9 mouse cellular contexts compared by ENCODE assay signal in genomic region chr2:68366091-68366896, GRCm38 (mm10).
DNase-seq lines count a peak whose midpoint lies in the region; ATAC-seq lines count a peak whose summit lies in the region.
"Had no signal": no experiment of that assay in that cellular context is flagged by ENCODE, and none has a peak within 500 bp of the region (broad histone marks: within the 10 kb centered on the region; RNA-seq: fewer than 3 reads in every experiment).

No protein-coding gene starts in this region.

- H3K4me3 ChIP-seq in liver, embryonic 11.5 days (ENCODE audit: low read depth, low read length), result no peak overlapping the region
- H3K4me3 ChIP-seq in forebrain, embryonic 14.5 days (ENCODE audit: low read depth, low read length), result peak overlapping the region; percentile 13
- H3K4me3 ChIP-seq in liver, embryonic 13.5 days (replicated peaks), result no peak overlapping the region

- DNase-seq in liver, embryonic 11.5 days (ENCODE audit: low spot score), result no peak
- DNase-seq in liver, result no peak
- DNase-seq in forebrain, embryonic 14.5 days (ENCODE audit: low spot score), result peak; percentile 49
- no peak for DNase-seq in liver, embryonic 13.5 days
- peak; percentile 27 for DNase-seq in testis, postnatal 14 days (ENCODE audit: low spot score)
- DNase-seq in left cerebral cortex, postnatal 10 days (ENCODE audit: extremely low spot score in 1 of 2, low spot score in 2 of 2), result no peak
- DNase-seq in ovary, adult 18-20 months (ENCODE audit: low spot score), result no peak
- DNase-seq in cerebellum, adult 9-10 months, result no peak

- WGBS in liver, embryonic 11.5 days, result 19% methylated on average over 18 of the region's 18 CpGs
- under 1% methylated on average over 18 of the region's 18 CpGs for WGBS in forebrain, embryonic 14.5 days
- 17% methylated on average over 18 of the region's 18 CpGs for WGBS in liver, embryonic 13.5 days (ENCODE audit: insufficient replicate concordance)

- no peak overlapping the region for H3K27ac ChIP-seq in liver, embryonic 11.5 days (ENCODE audit: low read depth, low read length)
- peak overlapping the region; percentile 55; the same call in 1 of the 2 replicates for H3K27ac ChIP-seq in forebrain, embryonic 14.5 days (ENCODE audit: low read depth, low read length)
- H3K27ac ChIP-seq in liver, embryonic 13.5 days, result no peak overlapping the region
- H3K27ac ChIP-seq: macrophage had no signal

- H3K4me1 ChIP-seq in liver, embryonic 11.5 days (replicated peaks; ENCODE audit: control insufficient read depth, insufficient read depth, low read length), result peaks cover 4% of the 10 kb centered on the region
- peaks cover 23% of the 10 kb centered on the region for H3K4me1 ChIP-seq in forebrain, embryonic 14.5 days (ENCODE audit: control insufficient read depth, insufficient read depth, low read length)
- 0 out of 2 replicates have a peak, but pooled peaks cover 5% of the 10 kb centered on the region for H3K4me1 ChIP-seq in liver, embryonic 13.5 days (replicated peaks)

- no peaks in the 10 kb centered on the region for H3K9me3 ChIP-seq in liver, embryonic 11.5 days (ENCODE audit: control insufficient read depth, low read length)
- no peaks in the 10 kb centered on the region for H3K9me3 ChIP-seq in forebrain, embryonic 14.5 days (replicated peaks; ENCODE audit: control insufficient read depth, low read length)
- H3K9me3 ChIP-seq in liver, embryonic 13.5 days (replicated peaks), result no peaks in the 10 kb centered on the region

- no peak overlapping the region for H3K9ac ChIP-seq in liver, embryonic 11.5 days (ENCODE audit: low read depth, low read length)
- peak overlapping the region; percentile 47 for H3K9ac ChIP-seq in forebrain, embryonic 14.5 days (ENCODE audit: low read length)
- H3K9ac ChIP-seq in liver, embryonic 13.5 days, result no peak overlapping the region

- ATAC-seq in liver, embryonic 11.5 days (replicated peaks; ENCODE audit: low FRiP score), result no peak
- ATAC-seq in forebrain, embryonic 14.5 days, result peak; percentile 28; the same call in 1 of the 2 replicates
- no peak for ATAC-seq in liver, embryonic 13.5 days (ENCODE audit: low read depth)

- no peaks in the 10 kb centered on the region for H3K27me3 ChIP-seq in liver, embryonic 11.5 days (replicated peaks; ENCODE audit: control insufficient read depth, insufficient read depth, low read length)
- H3K27me3 ChIP-seq in forebrain, embryonic 14.5 days (replicated peaks; ENCODE audit: control insufficient read depth, insufficient read depth, low read length), result no peaks in the 10 kb centered on the region
- H3K27me3 ChIP-seq in liver, embryonic 13.5 days, result no peaks in the 10 kb centered on the region

- intact Hi-C loops in left cerebral cortex, postnatal 10 days (cut with DNase I), result loop anchor here (5.0 kb wide), 1 partner anchor 101 kb away; no protein-coding TSS in a partner anchor

- H3K4me2 ChIP-seq in liver, embryonic 11.5 days, result peak overlapping the region; percentile 49
- H3K4me2 ChIP-seq in forebrain, embryonic 14.5 days (ENCODE audit: low read length), result peak overlapping the region; percentile 51
- H3K4me2 ChIP-seq in liver, embryonic 13.5 days, result peak overlapping the region; percentile 30

- no peaks in the 10 kb centered on the region for H3K36me3 ChIP-seq in liver, embryonic 11.5 days (ENCODE audit: control insufficient read depth, insufficient read depth, low read length)
- H3K36me3 ChIP-seq in forebrain, embryonic 14.5 days (ENCODE audit: control insufficient read depth, insufficient read depth, low read length), result no peaks in the 10 kb centered on the region
- H3K36me3 ChIP-seq in liver, embryonic 13.5 days, result no peaks in the 10 kb centered on the region

Comparison
In these comparisons a context has a peak if more than half of its experiments do, and no peak if none do; other contexts are left out.
1. DNase-seq: peak in forebrain, embryonic 14.5 days (single experiment) and testis, postnatal 14 days (single experiment); none in liver, embryonic 11.5 days (single experiment), liver (single experiment), liver, embryonic 13.5 days (single experiment), left cerebral cortex, postnatal 10 days (0 of 2), ovary, adult 18-20 months (single experiment) and cerebellum, adult 9-10 months (single experiment).
2. Peak in every context shown above with its lines, with median percentiles within 50 percentile points of each other: H3K4me2 ChIP-seq.